Mouse (Mus musculus) megakaryocyte, embryonic 14.5 days (primary cell): Measurements from ENCODE around the gene Banp. TPM values are rescaled to one million over a fixed set of nuclear protein-coding genes. Genes with fewer than 3 reads are reported as not detected.

ENCODE experiments used
- H3K27me3 ChIP-seq: replicated peaks from 2 replicates; pipeline ENCODE3; 2012; ENCODE audit warnings: inconsistent platforms
- H3K36me3 ChIP-seq: replicated peaks from 2 replicates; pipeline ENCODE3; 2012; ENCODE audit warnings: low read length, inconsistent platforms, mixed read lengths
- H3K4me1 ChIP-seq: 2 replicates; pipeline ENCODE4 v1.6.1; 2012; ENCODE audit warnings: inconsistent platforms
- H3K4me3 ChIP-seq: replicated peaks from 2 replicates; pipeline ENCODE3; 2012; ENCODE audit warnings: moderate library complexity, mild to moderate bottlenecking, inconsistent platforms
- H3K9me3 ChIP-seq: 2 replicates; pipeline ENCODE4 v1.6.1; 2012; ENCODE audit warnings: inconsistent platforms
- FLI1 ChIP-seq: IDR thresholded peaks from 2 replicates; pipeline ENCODE4 v1.6.1; 2012; ENCODE audit warnings: low read length, inconsistent platforms, mixed read lengths
- GATA1 ChIP-seq: IDR thresholded peaks from 3 replicates; pipeline ENCODE4 v1.6.1; 2012; ENCODE audit warnings: mixed read lengths, low read length, inconsistent platforms, borderline replicate concordance
- polyA plus RNA-seq: library from polyadenylated mRNA; stranded (reverse); fragments of >175 nt; gene quantifications from 2 replicates; pipeline ENCODE4 v1.2.3, GENCODE M21; 2012; ENCODE audit warnings: low replicate concordance; ENCODE audit not compliant: insufficient read depth

The Banp gene
- polyA plus RNA-seq, 1 experiment: 47.5 TPM

DNA sequence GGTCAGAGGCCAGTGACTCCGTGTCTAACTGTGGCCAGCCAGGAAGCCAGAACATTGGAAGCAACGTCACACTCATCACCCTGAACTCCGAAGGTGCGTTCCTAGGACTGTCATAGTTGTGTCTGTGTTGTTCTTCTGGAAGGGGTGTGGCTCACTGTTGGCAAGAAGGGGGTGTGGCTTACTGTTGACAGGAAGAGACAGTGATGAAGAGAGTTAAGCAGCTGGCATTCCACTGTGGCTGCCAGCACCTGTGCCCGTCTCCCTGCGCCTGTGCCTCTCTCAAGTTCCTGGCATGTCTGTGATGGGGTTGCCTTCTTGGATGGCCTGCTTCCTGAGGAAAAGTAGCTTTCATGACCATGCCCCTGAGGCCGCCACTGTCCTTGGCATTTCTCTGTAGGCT, 42.1 kb downstream of the Banp start:
- no peaks in the 10 kb centered on the region for H3K27me3 ChIP-seq
- H3K4me1 ChIP-seq: peaks cover 91% of the 10 kb centered on the region
- H3K9me3 ChIP-seq: no peaks in the 10 kb centered on the region
- TF ChIP-seq GATA1 (no peak), FLI1 (no peak)
- peaks cover 97% of the 10 kb centered on the region for H3K36me3 ChIP-seq
- no peak overlapping the region for H3K4me3 ChIP-seq

GRCm38 (mm10) chr8:121992911-121993310, 43.4 kb downstream of the Banp start:
- peaks cover 97% of the 10 kb centered on the region for H3K36me3 ChIP-seq
- no peaks in the 10 kb centered on the region for H3K27me3 ChIP-seq
- TF ChIP-seq GATA1 (no peak), FLI1 (no peak)
- H3K4me1 ChIP-seq: peaks cover 89% of the 10 kb centered on the region
- no peaks in the 10 kb centered on the region for H3K9me3 ChIP-seq
- no peak overlapping the region for H3K4me3 ChIP-seq

- TF ChIP-seq FLI1 (no peak), GATA1 (no peak)
- no peak overlapping the region for H3K4me3 ChIP-seq
- H3K36me3 ChIP-seq: peaks cover 98% of the 10 kb centered on the region
Observed at GRCm38 (mm10) chr8:121995112-121995511, 45.6 kb downstream of the Banp start.

DNA sequence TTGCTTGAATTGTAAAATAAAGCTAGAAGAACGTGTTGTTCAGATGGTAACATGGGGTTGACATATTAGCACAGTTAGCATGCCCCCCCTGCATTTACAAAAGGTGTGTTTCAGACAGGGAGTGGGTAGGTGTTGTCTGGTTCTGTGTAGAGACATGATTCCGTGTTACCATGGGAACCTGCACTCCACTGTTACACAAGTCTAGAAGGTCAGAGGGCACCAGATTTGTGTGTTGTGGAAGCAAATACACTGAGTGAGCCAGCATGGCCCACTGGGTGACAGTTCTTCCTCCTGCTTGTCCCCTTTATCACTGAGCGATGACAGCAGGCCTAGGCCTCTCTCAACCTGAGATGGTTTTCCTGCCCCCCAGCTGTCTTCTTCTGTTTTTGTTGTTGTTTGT, 46.3 kb downstream of the Banp start:
- Histone ChIP-seq H3K27me3 (no peaks in the 10 kb centered on the region), H3K36me3 (peaks cover 98% of the 10 kb centered on the region), H3K4me3 (no peak overlapping the region), H3K9me3 (no peaks in the 10 kb centered on the region), H3K4me1 (peaks cover 89% of the 10 kb centered on the region)
- TF ChIP-seq FLI1 (no peak), GATA1 (no peak)

More at GRCm38 (mm10) chr8:121995112-121995511, 45.6 kb downstream of the Banp start:
- Histone ChIP-seq H3K4me1 (peaks cover 94% of the 10 kb centered on the region), H3K27me3 (no peaks in the 10 kb centered on the region), H3K9me3 (no peaks in the 10 kb centered on the region)

GRCm38 (mm10) chr8:121998631-121999030, 49.1 kb downstream of the Banp start:
- H3K4me3 ChIP-seq: no peak overlapping the region
- H3K27me3 ChIP-seq: no peaks in the 10 kb centered on the region
- peaks cover 98% of the 10 kb centered on the region for H3K36me3 ChIP-seq
- H3K4me1 ChIP-seq: peaks cover 66% of the 10 kb centered on the region
- no peak for TF ChIP-seq GATA1
- no peak for TF ChIP-seq FLI1
- no peaks in the 10 kb centered on the region for H3K9me3 ChIP-seq

DNA sequence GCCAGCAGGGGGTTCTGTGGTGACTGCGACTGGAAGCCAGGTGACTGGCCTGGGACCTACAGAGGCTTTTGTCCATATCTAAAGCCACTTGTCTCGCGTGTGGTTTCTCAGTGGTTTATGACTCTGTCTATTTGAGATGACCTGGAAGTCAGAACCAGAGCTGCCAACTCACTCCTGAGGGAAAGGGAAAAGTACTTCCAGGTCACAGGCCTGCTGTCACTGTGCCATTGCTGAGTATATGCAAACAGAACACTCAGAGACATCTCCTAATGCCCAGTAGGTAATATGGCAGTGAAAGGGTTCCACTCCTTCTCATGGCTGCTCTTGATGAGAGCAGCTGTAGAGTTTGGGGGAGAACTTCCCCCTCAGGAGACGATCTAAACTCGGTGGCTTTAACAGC, 49.7 kb downstream of the Banp start:
- Histone ChIP-seq H3K9me3 (no peaks in the 10 kb centered on the region), H3K27me3 (no peaks in the 10 kb centered on the region), H3K4me3 (no peak overlapping the region), H3K36me3 (peaks cover 100% of the 10 kb centered on the region), H3K4me1 (peaks cover 66% of the 10 kb centered on the region)
- no peak for TF ChIP-seq GATA1
- no peak for TF ChIP-seq FLI1

GRCm38 (mm10) chr8:122001339-122002115, 52.0 kb downstream of the Banp start:
- no peak overlapping the region for H3K4me3 ChIP-seq
- peaks cover 44% of the 10 kb centered on the region for H3K4me1 ChIP-seq
- no peaks in the 10 kb centered on the region for H3K27me3 ChIP-seq
- no peaks in the 10 kb centered on the region for H3K9me3 ChIP-seq
- TF ChIP-seq FLI1: no peak
- TF ChIP-seq GATA1: no peak
- peaks cover 98% of the 10 kb centered on the region for H3K36me3 ChIP-seq

GRCm38 (mm10) chr8:122003646-122004045, 54.1 kb downstream of the Banp start:
- Histone ChIP-seq H3K27me3 (no peaks in the 10 kb centered on the region), H3K36me3 (peaks cover 98% of the 10 kb centered on the region), H3K9me3 (no peaks in the 10 kb centered on the region), H3K4me1 (peaks cover 40% of the 10 kb centered on the region), H3K4me3 (no peak overlapping the region)
- TF ChIP-seq GATA1 (no peak), FLI1 (no peak)

- Histone ChIP-seq H3K4me1 (peaks cover 39% of the 10 kb centered on the region), H3K27me3 (no peaks in the 10 kb centered on the region), H3K9me3 (no peaks in the 10 kb centered on the region), H3K4me3 (no peak overlapping the region), H3K36me3 (peaks cover 98% of the 10 kb centered on the region)
- TF ChIP-seq GATA1 (no peak), FLI1 (no peak)
Observed at GRCm38 (mm10) chr8:122004131-122004530, 54.6 kb downstream of the Banp start.

- TF ChIP-seq GATA1 (no peak), FLI1 (no peak)
- H3K4me1 ChIP-seq: peaks cover 37% of the 10 kb centered on the region
- no peaks in the 10 kb centered on the region for H3K9me3 ChIP-seq
- no peak overlapping the region for H3K4me3 ChIP-seq
- peaks cover 96% of the 10 kb centered on the region for H3K36me3 ChIP-seq
- no peaks in the 10 kb centered on the region for H3K27me3 ChIP-seq
Observed at GRCm38 (mm10) chr8:122005422-122006204, 56.1 kb downstream of the Banp start.
